Mouse (Mus musculus) midbrain, postnatal 0 days (tissue): ENCODE data around the gene Cct3. TPM values are rescaled to one million over a fixed set of nuclear protein-coding genes. Genes with fewer than 3 reads are reported as not detected.
A peak's percentile ranks its signal among the peaks of the same experiment; 100 is the strongest.
"Not testable (repeated sequence)": the region's sequence is repeated elsewhere in the genome, so short reads cannot be mapped to it uniquely, and the experiment has no call there.

Experiments used
- ATAC-seq: fragments of 200-750 bp; cut with Nextera tagmentation; 2 replicates; pipeline ENCODE4 v1.8.0; 2017; ENCODE audit warnings: moderate number of reproducible peaks, mild to moderate bottlenecking, moderate TSS enrichment, moderate library complexity; ENCODE audit not compliant: low FRiP score
- DNase-seq: peaks from one replicate; pipeline ENCODE4 v3.0.0-alpha.2; 2015; ENCODE audit warnings: low spot score
- H3K27ac ChIP-seq: fragments of 300-500 bp; sonication (generic); 2 replicates; pipeline ENCODE4 v1.5.1; 2014; ENCODE audit warnings: low read depth, mild to moderate bottlenecking, low read length, mixed read lengths
- H3K27me3 ChIP-seq: fragments of 300-500 bp; sonication (generic); 2 replicates; pipeline ENCODE4 v1.6.1; 2014; ENCODE audit warnings: low read length, control low read depth, mixed read lengths; ENCODE audit not compliant: insufficient read depth
- H3K36me3 ChIP-seq: fragments of 300-500 bp; sonication (generic); 2 replicates; pipeline ENCODE4 v1.6.1; 2014; ENCODE audit warnings: low read length, control low read depth, mixed read lengths; ENCODE audit not compliant: insufficient read depth
- H3K4me1 ChIP-seq: fragments of 300-500 bp; sonication (generic); 2 replicates; pipeline ENCODE4 v1.6.1; 2014; ENCODE audit warnings: mild to moderate bottlenecking, control low read depth, antibody characterized with exemption, low read length, mixed read lengths; ENCODE audit not compliant: insufficient read depth
- H3K4me2 ChIP-seq: fragments of 300-500 bp; sonication (generic); 2 replicates; pipeline ENCODE4 v1.6.1; 2014; ENCODE audit warnings: low read depth, mild to moderate bottlenecking, low read length, mixed read lengths; ENCODE audit not compliant: poor library complexity, severe bottlenecking
- H3K4me3 ChIP-seq: fragments of 300-500 bp; sonication (generic); 2 replicates; pipeline ENCODE4 v1.5.1; 2014; ENCODE audit warnings: low read depth, mild to moderate bottlenecking, low read length, moderate library complexity
- H3K9ac ChIP-seq: fragments of 300-500 bp; sonication (generic); replicated peaks from 2 replicates; pipeline ENCODE4 v1.6.1; 2014; ENCODE audit warnings: mild to moderate bottlenecking, low read length, moderate library complexity, mixed read lengths; ENCODE audit not compliant: poor library complexity, severe bottlenecking
- H3K9me3 ChIP-seq: fragments of 300-500 bp; sonication (generic); 2 replicates; pipeline ENCODE4 v1.6.1; 2016; ENCODE audit warnings: low read length, control low read depth
- CTCF ChIP-seq: IDR thresholded peaks from 2 replicates; pipeline ENCODE4 v1.5.1; 2016; ENCODE audit warnings: antibody characterized with exemption, mild to moderate bottlenecking
- WGBS: fragments of 180-500 bp; shearing (Covaris S2); extraction: QIAGEN DNeasy Blood & Tissue Kit; methylation state at CpG from one replicate; pipeline ENCODE4 v1.1.7; 2014; 5-methylcytosine and 5-hydroxymethylcytosine counted together
- polyA plus RNA-seq: library from polyadenylated mRNA; unstranded; fragments of >200 nt; fragmentation: Nextera tagmentation; extraction: Ambion mirVana; gene quantifications from 2 replicates; pipeline ENCODE4 v1.2.1, GENCODE M21; 2015
- total RNA-seq: library from RNA; depleted of rRNA; stranded (reverse); fragments of >200 nt; gene quantifications from 2 replicates; pipeline ENCODE4 v1.2.3, GENCODE M21; 2014

Gene Cct3
- total and polyA plus RNA-seq, 2 experiments from 2014 or later = 253 to 372 TPM

- Histone ChIP-seq H3K27ac (no peak within 1 kb of the TSS), H3K27me3 (no peaks in the 10 kb centered on the region), H3K4me2 (no peak within 1 kb of the TSS), H3K36me3 (no peaks in the 10 kb centered on the region), H3K4me3 (no peak within 1 kb of the TSS), H3K9ac (no peak within 1 kb of the TSS), H3K9me3 (no peaks in the 10 kb centered on the region), H3K4me1 (no peaks in the 10 kb centered on the region)
- no peak for TF ChIP-seq CTCF
- ATAC-seq = no peak
- DNase-seq = no peak
- WGBS = 96% methylated on average over 4 of the region's 4 CpGs
Measured at GRCm38 (mm10) chr3:88287110-88287509, 9.8 kb upstream of the Cct3 start, which contains the start of gene Gm38392. TSS of gene Gm38392 (minus strand) at chr3:88287210.

GRCm38 (mm10) chr3:88288133-88288713, 8.7 kb upstream of the Cct3 start:
- not testable (repeated sequence) for H3K4me3 ChIP-seq, H3K4me1 ChIP-seq, H3K4me2 ChIP-seq, H3K9me3 ChIP-seq, DNase-seq, H3K27me3 ChIP-seq, H3K9ac ChIP-seq, H3K27ac ChIP-seq, H3K36me3 ChIP-seq, ATAC-seq
- 75% methylated on average over 8 of the region's 10 CpGs for WGBS

DNA sequence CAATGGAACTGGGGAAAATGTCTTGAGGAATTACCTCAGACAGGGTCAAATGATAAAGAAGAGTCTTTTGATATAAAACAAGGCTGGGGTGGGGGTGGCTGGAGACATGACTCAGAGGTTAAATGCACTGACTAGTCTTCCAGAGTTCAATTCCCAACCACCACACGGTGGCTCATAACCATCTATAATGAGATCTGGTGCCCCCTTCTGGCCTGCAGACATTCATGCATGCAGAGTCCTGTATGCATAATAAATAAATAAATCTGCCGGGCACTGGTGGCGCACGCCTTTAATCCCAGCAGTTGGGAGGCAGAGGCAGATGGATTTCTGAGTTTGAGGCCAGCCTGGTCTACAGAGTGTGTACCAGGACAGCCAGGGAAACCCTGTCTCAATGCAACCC, 4.9 kb upstream of the Cct3 start:
- 33% methylated on average over 4 of the region's 4 CpGs for WGBS
- ATAC-seq (no peak), DNase-seq (peak; percentile 5)
- H3K9ac ChIP-seq = no peak overlapping the region
- no peaks in the 10 kb centered on the region for H3K4me1 ChIP-seq
- peak; percentile 56 for TF ChIP-seq CTCF
- no peaks in the 10 kb centered on the region for H3K36me3 ChIP-seq
- H3K27ac ChIP-seq = no peak overlapping the region
- H3K4me3 ChIP-seq = no peak overlapping the region
- no peaks in the 10 kb centered on the region for H3K27me3 ChIP-seq
- no peak overlapping the region for H3K4me2 ChIP-seq
- H3K9me3 ChIP-seq = no peaks in the 10 kb centered on the region

DNA sequence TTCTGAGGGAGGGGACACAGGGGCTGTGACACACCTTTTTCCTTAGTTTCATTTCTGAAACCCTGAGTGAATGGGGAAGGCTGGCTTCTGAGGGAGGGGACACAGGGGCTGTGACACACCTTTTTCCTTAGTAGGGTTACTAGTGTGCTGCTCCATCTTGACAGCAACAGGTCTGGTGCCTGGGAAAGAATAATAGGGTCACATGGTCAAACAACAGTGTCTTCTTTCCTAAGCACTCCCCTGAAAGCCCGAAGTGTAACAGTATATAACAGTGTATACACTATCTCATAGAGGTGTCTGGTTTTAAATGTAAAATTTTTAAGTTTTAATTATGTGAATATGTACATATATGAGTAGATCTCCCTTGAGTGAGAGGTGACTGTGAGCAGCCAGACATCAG, 1.6 kb upstream of the Cct3 start:
- H3K4me3 ChIP-seq, H3K27ac ChIP-seq, H3K9ac ChIP-seq, H3K27me3 ChIP-seq, ATAC-seq, H3K4me2 ChIP-seq, H3K36me3 ChIP-seq, DNase-seq, H3K9me3 ChIP-seq, H3K4me1 ChIP-seq: not testable (repeated sequence)
- WGBS = 77% methylated on average over 1 of the region's 1 CpGs

GRCm38 (mm10) chr3:88296110-88296560, 781 bp upstream of the Cct3 start:
- peak; percentile 22; the same call in 1 of the 2 replicates for ATAC-seq
- DNase-seq = no peak
- H3K4me1 ChIP-seq = 0 out of 2 replicates have a peak, but pooled peaks cover 6% of the 10 kb centered on the region
- no peak for TF ChIP-seq CTCF
- peak overlapping the region; percentile 78; the same call in 1 of the 2 replicates for H3K27ac ChIP-seq
- H3K36me3 ChIP-seq = peaks cover 9% of the 10 kb centered on the region; the same call in 1 of the 2 replicates
- H3K9me3 ChIP-seq = no peaks in the 10 kb centered on the region
- H3K4me2 ChIP-seq = peak overlapping the region; percentile 45
- WGBS = under 1% methylated on average over 12 of the region's 12 CpGs
- H3K9ac ChIP-seq = peak overlapping the region; percentile 42; the same call in 1 of the 2 replicates
- H3K27me3 ChIP-seq = no peaks in the 10 kb centered on the region
- H3K4me3 ChIP-seq = peak overlapping the region; percentile 78

GRCm38 (mm10) chr3:88297321-88297851, 470 bp downstream of the Cct3 start:
- peak overlapping the region; percentile 78 for H3K4me3 ChIP-seq
- peak overlapping the region; percentile 92 for H3K27ac ChIP-seq
- ATAC-seq = no peak
- 0 out of 2 replicates have a peak, but pooled peaks cover 6% of the 10 kb centered on the region for H3K4me1 ChIP-seq
- peak overlapping the region; percentile 86 for H3K9ac ChIP-seq
- H3K4me2 ChIP-seq = peak overlapping the region; percentile 69
- DNase-seq = no peak
- TF ChIP-seq CTCF = no peak
- H3K36me3 ChIP-seq = peaks cover 19% of the 10 kb centered on the region; the same call in 1 of the 2 replicates
- H3K9me3 ChIP-seq = no peaks in the 10 kb centered on the region
- H3K27me3 ChIP-seq = no peaks in the 10 kb centered on the region
- under 1% methylated on average over 30 of the region's 30 CpGs for WGBS
